Mouse (Mus musculus) bone marrow macrophage, adult 2 months (primary cell): Measurements from ENCODE around the gene Mea1.

Source experiments
- CTCF ChIP-seq: IDR thresholded peaks from 2 replicates; pipeline ENCODE4 v1.5.1; 2012; ENCODE audit warnings: low read depth, mild to moderate bottlenecking, low read length, moderate library complexity
- POLR2A ChIP-seq: IDR thresholded peaks from 2 replicates; pipeline ENCODE4 v1.6.1; 2012; ENCODE audit warnings: mild to moderate bottlenecking, low read depth, low read length, borderline replicate concordance

- no peak for TF ChIP-seq CTCF
- no peak for TF ChIP-seq POLR2A
Observed at GRCm38 (mm10) chr17:46712442-46712841, 33.8 kb downstream of the Mea1 start.
